Mouse (Mus musculus): ENCODE data around the gene Emb. TPM values are rescaled to one million over a fixed set of nuclear protein-coding genes. Genes with fewer than 3 reads are reported as not detected.

Gene Emb
- total RNA-seq (2012; rRNA removed) (0.88 and 1.2 TPM in 2 replicates), total RNA-seq (2014; rRNA removed) (2.1 and 2.4 TPM in 2 replicates), polyA plus RNA-seq (2012; ENCODE audit: insufficient read length, low read depth) (0.60 and 0.86 TPM in 2 replicates)

- H3K27me3 ChIP-seq (replicated peaks) = no peaks in the 10 kb centered on the region
- no peak for DNase-seq (ENCODE audit: extremely low read depth)
- peaks cover 75% of the 10 kb centered on the region for H3K9me3 ChIP-seq (replicated peaks; ENCODE audit: low read length)
- H3K4me3 ChIP-seq (replicated peaks in 1 of 3; ENCODE audit: low read depth in 2 of 3, low read length in 2 of 3, poor library complexity in 1 of 3) = no peak within 1 kb of the TSS
- dilution Hi-C loops (cut with MboI; ENCODE audit: extremely low pct_ligation_motif_present, extremely low pct_unique_long_range_greater_than_20kb, low sequenced_read_pairs) = no loop called here
- in situ Hi-C loops (cut with MboI; ENCODE audit: low pct_ligation_motif_present, low pct_unique_long_range_greater_than_20kb, low sequenced_read_pairs) = no loop called here
- no peak for TF ChIP-seq POLR2AphosphoS2 (IDR thresholded peaks at IDR 0.05; ENCODE audit: low read depth, low read length)
- no peak for TF ChIP-seq MEF2A (IDR thresholded peaks at IDR 0.05; ENCODE audit: borderline replicate concordance, low read depth, low read length)
- no peak for TF ChIP-seq ZNF384 (IDR thresholded peaks at IDR 0.05; ENCODE audit: low read depth, low read length)
- TF ChIP-seq NRF1 (IDR thresholded peaks at IDR 0.05; ENCODE audit: low read depth, low read length) = no peak
- no peak for TF ChIP-seq MAFK (IDR thresholded peaks at IDR 0.05; ENCODE audit: insufficient replicate concordance, low read length)
- no peak for TF ChIP-seq USF2 (conservative IDR thresholded peaks at IDR 0.05; ENCODE audit: low read depth, low read length)
- TF ChIP-seq JUND (conservative IDR thresholded peaks at IDR 0.05; ENCODE audit: low read depth, low read length) = no peak
- no peak for TF ChIP-seq ELF1 (IDR thresholded peaks at IDR 0.05; ENCODE audit: low read depth, low read length)
- TF ChIP-seq TCF12 (IDR thresholded peaks at IDR 0.05; ENCODE audit: low read depth, low read length) = no peak
- no peak for TF ChIP-seq GABPA (IDR thresholded peaks at IDR 0.05; ENCODE audit: insufficient replicate concordance, low read depth, low read length)
- no peak for TF ChIP-seq PAX5 (IDR thresholded peaks at IDR 0.05; ENCODE audit: low read length)
- TF ChIP-seq KAT2A (IDR thresholded peaks at IDR 0.05; ENCODE audit: insufficient replicate concordance, low read length) = no peak
- TF ChIP-seq RCOR1 (conservative IDR thresholded peaks at IDR 0.05; ENCODE audit: low read depth, low read length) = no peak
- no peak for TF ChIP-seq USF1 (IDR thresholded peaks at IDR 0.05; ENCODE audit: low read depth, low read length)
- TF ChIP-seq SIN3A (IDR thresholded peaks at IDR 0.05; ENCODE audit: low read length) = no peak
- no peak for TF ChIP-seq EP300 (IDR thresholded peaks at IDR 0.05; ENCODE audit: low read length)
- no peak for TF ChIP-seq CTCF (conservative IDR thresholded peaks at IDR 0.05 in 1 of 2, IDR thresholded peaks at IDR 0.05 in 1 of 2; ENCODE audit: low read depth in 2 of 2, low read length in 2 of 2)
- TF ChIP-seq CHD1 (IDR thresholded peaks at IDR 0.05; ENCODE audit: low read depth, low read length) = no peak
- H3K9ac ChIP-seq (ENCODE audit: insufficient read depth, low read depth) = no peak within 1 kb of the TSS
- no peak within 1 kb of the TSS for H3K27ac ChIP-seq (ENCODE audit: insufficient read depth, low read depth)
- no peaks in the 10 kb centered on the region for H3K79me2 ChIP-seq (replicated peaks; ENCODE audit: control insufficient read depth, extremely low read depth, insufficient read depth, poor library complexity, severe bottlenecking)
- H3K36me3 ChIP-seq (replicated peaks in 1 of 2; ENCODE audit: control insufficient read depth in 1 of 2, insufficient read depth in 1 of 2, low read length in 1 of 2) = no peaks in the 10 kb centered on the region
- no peaks in the 10 kb centered on the region for H3K4me1 ChIP-seq (ENCODE audit: control insufficient read depth in 1 of 2, insufficient read depth in 2 of 2)
- no peak within 1 kb of the TSS for H3K4me2 ChIP-seq (ENCODE audit: insufficient read depth, low read depth, poor library complexity, severe bottlenecking)
These were observed at the start of gene Emb for GRCm38 (mm10) chr13:117208236-117208635. Emb (plus strand) TSS chr13:117208536.

GRCm38 (mm10) chr13:117163906-117164305 lies 44.4 kb upstream of the Emb start:
- TF ChIP-seq USF2 (conservative IDR thresholded peaks at IDR 0.05; ENCODE audit: low read depth, low read length) (no peak), KAT2A (IDR thresholded peaks at IDR 0.05; ENCODE audit: insufficient replicate concordance, low read length) (no peak), POLR2A (IDR thresholded peaks at IDR 0.05; ENCODE audit: low read depth, low read length) (no peak), SIN3A (IDR thresholded peaks at IDR 0.05; ENCODE audit: low read length) (no peak)
- no peaks in the 10 kb centered on the region for H3K27me3 ChIP-seq (replicated peaks)
- dilution Hi-C loops (cut with MboI; ENCODE audit: extremely low pct_ligation_motif_present, extremely low pct_unique_long_range_greater_than_20kb, low sequenced_read_pairs) (no loop called here), in situ Hi-C loops (cut with MboI; ENCODE audit: low pct_ligation_motif_present, low pct_unique_long_range_greater_than_20kb, low sequenced_read_pairs) (no loop called here)
- H3K4me1 ChIP-seq (ENCODE audit: control insufficient read depth in 1 of 2, insufficient read depth in 2 of 2) = no peaks in the 10 kb centered on the region
- no peak for DNase-seq (ENCODE audit: extremely low read depth)
- no peak overlapping the region for H3K4me3 ChIP-seq (replicated peaks in 1 of 3; ENCODE audit: low read depth in 2 of 3, low read length in 2 of 3, poor library complexity in 1 of 3)
- no peaks in the 10 kb centered on the region for H3K79me2 ChIP-seq (replicated peaks; ENCODE audit: control insufficient read depth, extremely low read depth, insufficient read depth, poor library complexity, severe bottlenecking)
- no peak overlapping the region for H3K27ac ChIP-seq (ENCODE audit: insufficient read depth, low read depth)
- H3K36me3 ChIP-seq (replicated peaks in 1 of 2; ENCODE audit: control insufficient read depth in 1 of 2, insufficient read depth in 1 of 2, low read length in 1 of 2) = no peaks in the 10 kb centered on the region
- no peak overlapping the region for H3K4me2 ChIP-seq (ENCODE audit: insufficient read depth, low read depth, poor library complexity, severe bottlenecking)
- H3K9me3 ChIP-seq (replicated peaks; ENCODE audit: low read length) = peaks cover 26% of the 10 kb centered on the region
- H3K9ac ChIP-seq (ENCODE audit: insufficient read depth, low read depth) = no peak overlapping the region

Measured in CH12.LX (cell line).